Mouse (Mus musculus) ES-E14 (cell line): Measurements from ENCODE around the gene Ccdc122. TPM values are rescaled to one million over a fixed set of nuclear protein-coding genes. Genes with fewer than 3 reads are reported as not detected.
"Not testable (repeated sequence)": the region's sequence is repeated elsewhere in the genome, so short reads cannot be mapped to it uniquely, and the experiment has no call there.

Source experiments
- DNase-seq: peaks from one replicate; pipeline ENCODE4 v3.0.0-alpha.2; 2013; ENCODE audit warnings: low read depth, low spot score
- H3K27ac ChIP-seq: 2 replicates; pipeline ENCODE4 v1.5.1; 2012; ENCODE audit warnings: low read depth, mild to moderate bottlenecking, low read length, moderate library complexity, mixed read lengths; ENCODE audit not compliant: poor library complexity, insufficient read depth, severe bottlenecking
- H3K36me3 ChIP-seq: 2 replicates; pipeline ENCODE4 v1.6.1; 2012; ENCODE audit warnings: mild to moderate bottlenecking, low read length, moderate library complexity, mixed read lengths; ENCODE audit not compliant: control insufficient read depth, poor library complexity, insufficient read depth, severe bottlenecking
- H3K4me1 ChIP-seq, 2 experiments: fragments of 150-350 bp in 1 of 2; sonication (generic) in 1 of 2; 2 replicates each; pipeline ENCODE4 v1.6.1; 2012; ENCODE audit warnings: low read length in 2 of 2, mild to moderate bottlenecking in 1 of 2, mixed read lengths in 1 of 2; ENCODE audit not compliant: control insufficient read depth in 2 of 2, insufficient read depth in 2 of 2, poor library complexity in 1 of 2
- H3K4me3 ChIP-seq, 2 experiments: fragments of 150-350 bp in 1 of 2; sonication (generic) in 1 of 2; 2 replicates each; pipeline ENCODE4 v1.5.1; 2012; ENCODE audit warnings: low read length in 2 of 2, low read depth in 1 of 2, mild to moderate bottlenecking in 1 of 2, mixed read lengths in 1 of 2; ENCODE audit not compliant: insufficient read depth in 1 of 2, poor library complexity in 1 of 2, severe bottlenecking in 1 of 2
- H3K9ac ChIP-seq: 2 replicates; pipeline ENCODE4 v1.6.1; 2012; ENCODE audit warnings: low read depth, mild to moderate bottlenecking, low read length, mixed read lengths; ENCODE audit not compliant: poor library complexity, insufficient read depth, severe bottlenecking
- H3K9me3 ChIP-seq: fragments of 150-350 bp; sonication (generic); 2 replicates; pipeline ENCODE4 v1.6.1; 2012; ENCODE audit warnings: low read depth, mild to moderate bottlenecking, low read length; ENCODE audit not compliant: control insufficient read depth, insufficient read depth
- CHD2 ChIP-seq: IDR thresholded peaks from 2 replicates; pipeline ENCODE4 v1.6.1; 2014; ENCODE audit warnings: mild to moderate bottlenecking, low read depth, low read length, inconsistent platforms
- HCFC1 ChIP-seq: IDR thresholded peaks from 2 replicates; pipeline ENCODE4 v1.6.1; 2012; ENCODE audit warnings: low read length, inconsistent platforms, borderline replicate concordance; ENCODE audit not compliant: insufficient read depth
- MAFK ChIP-seq: IDR thresholded peaks from 2 replicates; pipeline ENCODE4 v1.6.1; 2014; ENCODE audit warnings: mild to moderate bottlenecking, low read depth, low read length, inconsistent platforms; ENCODE audit not compliant: insufficient read depth
- ZC3H11A ChIP-seq: IDR thresholded peaks from 2 replicates; pipeline ENCODE4 v1.6.1; 2012; ENCODE audit warnings: low read depth, mild to moderate bottlenecking, inconsistent platforms, low read length, borderline replicate concordance
- ZNF384 ChIP-seq: IDR thresholded peaks from 2 replicates; pipeline ENCODE4 v1.6.1; 2012; ENCODE audit warnings: low read depth, low read length, inconsistent platforms
- in situ Hi-C, 2 experiments: fragments of 600-800 bp; cut with MboI; formaldehyde crosslinking; loops; one replicate each; pipeline ENCODE4 v1.15.1; 2025; ENCODE audit warnings: low sequenced_read_pairs in 2 of 2, inconsistent platforms in 1 of 2; ENCODE audit not compliant: unreplicated experiment in 2 of 2
- total RNA-seq: library from RNA; depleted of rRNA; stranded (reverse); fragments of 300-350 nt; gene quantifications from 2 replicates; pipeline ENCODE4 v1.2.3, GENCODE M21; 2012

Gene Ccdc122
- total RNA-seq, 1 experiment = 1.5 TPM

GRCm38 (mm10) chr14:77069361-77069760, 32.8 kb downstream of the Ccdc122 start:
- no peaks in the 10 kb centered on the region for H3K9me3 ChIP-seq
- H3K4me1 ChIP-seq = no peaks in the 10 kb centered on the region
- no peak overlapping the region for H3K27ac ChIP-seq
- H3K4me3 ChIP-seq = no peak overlapping the region
- H3K9ac ChIP-seq = no peak overlapping the region
- in situ Hi-C loops = no loop called here
- DNase-seq = no peak
- TF ChIP-seq ZNF384 = no peak
- no peak for TF ChIP-seq ZC3H11A
- no peak for TF ChIP-seq HCFC1
- no peak for TF ChIP-seq CHD2
- no peak for TF ChIP-seq MAFK
- no peaks in the 10 kb centered on the region for H3K36me3 ChIP-seq

DNA sequence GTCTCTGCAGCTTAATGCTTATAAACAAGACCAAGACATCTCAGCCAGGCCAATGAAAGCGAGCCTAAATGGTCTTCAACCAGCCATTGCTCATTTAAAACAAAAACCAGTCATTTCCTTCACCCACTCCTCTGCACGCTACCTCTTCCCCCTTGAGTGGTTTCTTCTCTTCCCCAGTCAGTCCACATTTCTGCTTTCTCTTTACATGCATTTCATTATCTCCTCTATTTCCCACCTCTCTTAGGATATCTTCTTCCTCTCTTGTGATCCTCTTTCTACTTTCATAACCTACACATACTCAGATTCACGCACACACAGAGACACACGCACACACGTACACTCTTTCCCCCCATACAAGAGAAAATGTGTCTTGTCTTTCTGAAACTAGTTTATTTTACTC, 44.7 kb downstream of the Ccdc122 start:
- Histone ChIP-seq H3K4me3 (no peak overlapping the region), H3K4me1 (no peaks in the 10 kb centered on the region), H3K9me3 (no peaks in the 10 kb centered on the region), H3K9ac (no peak overlapping the region), H3K27ac (no peak overlapping the region), H3K36me3 (no peaks in the 10 kb centered on the region)
- DNase-seq = no peak
- no peak for TF ChIP-seq MAFK
- TF ChIP-seq ZNF384 = no peak
- TF ChIP-seq HCFC1 = no peak
- no peak for TF ChIP-seq ZC3H11A
- in situ Hi-C loops = no loop called here

DNA sequence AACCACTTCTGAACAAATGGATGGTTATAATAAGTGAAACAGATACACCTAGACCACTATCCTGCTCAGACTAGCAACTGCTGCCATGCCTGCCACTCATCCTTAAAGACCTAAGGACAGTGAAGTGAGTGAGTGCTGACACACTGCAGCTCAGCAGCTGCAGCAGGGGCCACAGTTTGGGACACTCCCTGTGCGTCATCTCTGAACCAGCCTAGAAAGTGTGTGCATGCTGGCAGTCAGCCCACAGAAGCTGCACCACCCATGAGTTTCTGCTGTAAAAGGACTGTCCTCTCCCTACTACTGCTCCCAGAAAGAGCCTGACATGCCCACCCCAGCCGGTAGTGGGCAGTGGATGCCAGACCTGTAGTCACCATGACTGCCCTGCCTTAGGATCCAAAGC, 63.7 kb downstream of the Ccdc122 start:
- Histone ChIP-seq H3K4me1 (no peaks in the 10 kb centered on the region), H3K9me3 (no peaks in the 10 kb centered on the region), H3K27ac (no peak overlapping the region), H3K9ac (no peak overlapping the region), H3K4me3 (no peak overlapping the region), H3K36me3 (no peaks in the 10 kb centered on the region)
- DNase-seq = no peak
- TF ChIP-seq MAFK = no peak
- no peak for TF ChIP-seq ZNF384
- TF ChIP-seq CHD2 = no peak
- TF ChIP-seq HCFC1 = no peak
- no peak for TF ChIP-seq ZC3H11A
- in situ Hi-C loops = no loop called here

- in situ Hi-C loops, DNase-seq, H3K9me3 ChIP-seq, H3K4me3 ChIP-seq, H3K27ac ChIP-seq, H3K9ac ChIP-seq, H3K36me3 ChIP-seq, H3K4me1 ChIP-seq: not testable (repeated sequence)
Observed at GRCm38 (mm10) chr14:77110622-77111021, 74.0 kb downstream of the Ccdc122 start.

DNA sequence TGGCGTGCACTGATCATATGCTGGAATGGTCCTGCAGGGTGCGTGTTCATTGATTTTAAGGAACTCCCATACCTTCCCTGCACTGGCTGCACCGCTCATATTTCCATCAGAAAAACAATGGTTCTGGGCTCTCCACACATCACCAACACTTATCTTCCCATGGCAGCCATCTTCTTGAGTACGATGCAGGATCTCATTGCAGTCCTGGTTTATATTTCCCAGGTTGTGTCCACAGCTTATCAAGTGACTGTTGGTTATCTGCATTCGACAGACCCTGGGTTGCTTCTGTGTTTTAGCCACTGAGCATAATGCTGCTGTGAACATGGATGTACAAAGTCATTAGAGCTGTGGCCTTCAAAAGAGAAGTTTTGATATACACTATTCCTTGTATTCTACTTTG, 94.0 kb downstream of the Ccdc122 start:
- no peak for TF ChIP-seq ZC3H11A
- no peak for TF ChIP-seq HCFC1
- TF ChIP-seq CHD2 = no peak
- TF ChIP-seq ZNF384 = no peak
- TF ChIP-seq MAFK = no peak
- Histone ChIP-seq H3K9me3 (no peaks in the 10 kb centered on the region), H3K4me3 (no peak overlapping the region), H3K4me1 (no peaks in the 10 kb centered on the region), H3K36me3 (no peaks in the 10 kb centered on the region), H3K27ac (no peak overlapping the region), H3K9ac (no peak overlapping the region)
- in situ Hi-C loops = loop anchor here in 1 of 2 experiments (25.0 kb wide), 1 partner anchor 807 kb away; no protein-coding TSS in a partner anchor
- no peak for DNase-seq
